Mouse (Mus musculus) neural tube, embryonic 10.5 days (tissue): ENCODE results near the gene Tbc1d14.

ENCODE experiments used
- DNase-seq: peaks from one replicate; pipeline ENCODE4 v3.0.0-alpha.2; 2017; ENCODE audit warnings: low spot score; ENCODE audit errors: extremely low spot score

Tbc1d14 gene

DNA sequence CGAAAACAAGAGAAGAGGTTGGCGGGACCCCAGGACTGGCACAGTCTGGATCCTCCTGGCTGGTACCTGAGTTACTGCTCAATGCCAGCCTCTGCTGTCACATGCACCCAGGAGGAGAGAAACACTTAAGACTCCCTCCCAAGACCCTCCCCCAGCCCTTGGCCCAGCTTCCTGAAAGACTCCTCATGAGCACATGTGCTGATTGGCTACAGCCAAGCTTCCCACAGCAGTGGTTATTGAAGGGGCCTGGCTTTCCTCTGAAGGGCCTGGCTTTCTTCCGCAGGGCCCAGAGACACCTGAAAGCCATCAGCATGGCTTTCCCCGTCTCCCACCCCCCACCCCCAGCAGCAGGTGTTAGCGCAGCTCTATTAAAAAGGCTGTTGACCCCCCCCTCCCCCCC is at the start of gene Tbc1d14:
TSS of gene Tbc1d14 (minus strand) at position 101 of the 400 bp plus-strand sequence.
- DNase-seq: no peak

DNA sequence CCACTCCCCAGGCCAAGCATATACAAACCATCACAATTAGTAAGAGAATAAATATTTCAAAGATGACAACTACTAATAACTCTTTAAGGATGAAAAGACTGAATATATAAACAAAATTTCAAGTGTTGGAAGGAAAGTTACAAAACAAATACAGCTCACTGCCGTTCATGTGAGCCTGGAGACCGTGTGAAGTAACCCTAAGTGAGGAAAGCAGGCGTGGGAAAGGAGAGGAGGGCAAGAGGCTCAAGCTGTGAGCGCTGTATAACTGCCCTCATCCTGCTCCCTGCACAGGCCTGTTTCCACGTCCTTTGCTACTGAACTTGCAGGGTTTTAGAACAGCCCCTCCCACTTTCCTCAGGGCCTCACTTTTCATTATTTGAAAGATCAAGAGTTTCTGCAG is 32.5 kb upstream of the Tbc1d14 start:
- no peak for DNase-seq

DNA sequence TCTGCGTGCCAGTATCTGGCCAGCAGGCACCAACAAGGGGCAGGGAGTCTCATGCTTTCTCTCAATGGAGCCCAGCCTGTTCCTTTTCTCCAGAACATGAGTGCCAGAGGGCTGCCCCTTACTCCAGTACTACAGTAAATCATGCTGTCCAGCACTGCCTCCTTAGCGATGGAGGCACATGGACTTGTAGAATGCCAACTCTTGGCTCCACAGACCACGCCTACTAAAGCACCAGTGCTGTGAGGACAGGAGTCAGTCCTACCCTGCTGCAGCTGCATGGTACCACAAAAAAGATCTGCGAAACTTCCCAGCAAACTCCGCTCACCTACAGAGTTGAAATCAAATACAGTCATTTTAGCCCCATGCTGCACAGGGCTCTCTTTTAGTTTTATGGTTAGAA is 30.6 kb upstream of the Tbc1d14 start:
- no peak for DNase-seq

DNA sequence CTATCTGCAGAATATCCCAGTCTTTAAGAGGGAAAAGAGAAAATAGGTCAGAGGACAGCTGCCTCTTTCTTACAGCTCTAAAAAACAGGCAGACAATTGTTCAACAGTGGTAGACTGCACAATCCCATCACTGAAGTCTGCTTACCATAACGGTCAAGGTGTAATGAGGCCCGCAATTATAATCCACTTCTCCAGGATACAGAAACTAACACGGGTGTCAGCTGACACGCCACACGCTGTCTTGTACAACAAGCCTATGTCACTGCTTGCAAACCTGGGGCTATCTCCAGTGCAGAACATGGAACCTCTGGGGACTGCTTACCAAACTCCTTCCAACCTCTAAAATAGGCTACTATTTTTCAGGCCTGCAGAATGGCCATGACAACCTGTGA is 28.0 kb upstream of the Tbc1d14 start:
- no peak for DNase-seq

DNA sequence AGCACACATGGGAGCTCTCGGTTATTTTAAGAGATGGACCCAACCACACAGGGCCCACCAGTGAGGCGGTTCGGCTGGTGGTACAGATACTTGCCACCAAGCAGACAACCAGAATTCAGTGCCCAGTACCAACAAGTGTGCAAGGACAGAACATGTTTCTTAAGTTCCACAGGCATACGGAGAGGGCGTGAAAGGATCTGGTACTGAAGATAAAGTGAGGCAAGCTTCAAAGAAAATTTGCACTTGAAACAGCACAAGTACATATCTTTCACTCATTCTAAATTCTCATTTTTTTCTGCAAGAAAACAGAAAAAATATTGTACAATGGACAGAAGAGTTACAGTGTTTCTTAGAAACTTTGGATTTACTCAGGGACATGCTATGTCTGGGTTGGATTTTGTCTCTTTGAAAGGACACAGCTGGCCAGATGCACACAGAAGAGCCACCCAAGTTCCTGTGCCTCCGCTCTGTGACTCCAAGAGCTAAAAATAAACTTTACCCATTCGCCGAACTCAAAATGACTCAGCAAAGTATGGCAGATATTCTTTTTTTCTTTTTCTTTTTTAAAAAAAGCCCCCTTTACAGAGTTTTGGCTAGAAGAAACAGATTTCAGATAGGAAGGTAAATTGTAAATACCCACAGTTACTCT is 27.5 kb upstream of the Tbc1d14 start:
- no peak for DNase-seq

DNA sequence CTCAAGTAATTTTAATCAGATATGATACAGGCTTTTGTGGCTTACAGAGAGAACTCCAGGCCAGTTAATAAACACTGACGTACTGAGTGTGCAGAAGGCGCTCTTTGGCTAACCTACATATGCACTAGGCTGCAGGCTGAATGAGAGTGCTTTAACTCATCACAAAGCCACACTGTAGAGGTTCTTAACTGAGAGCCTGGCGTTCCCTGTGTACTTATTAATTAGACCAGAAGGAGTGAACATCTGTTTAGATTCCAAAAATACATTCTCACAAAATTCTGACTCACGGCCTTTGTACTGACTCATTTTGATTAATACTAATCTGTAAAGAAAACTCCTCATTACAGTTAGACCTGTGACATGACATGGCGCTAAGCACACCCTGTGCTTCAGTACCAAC is 25.8 kb upstream of the Tbc1d14 start:
- no peak for DNase-seq

DNA sequence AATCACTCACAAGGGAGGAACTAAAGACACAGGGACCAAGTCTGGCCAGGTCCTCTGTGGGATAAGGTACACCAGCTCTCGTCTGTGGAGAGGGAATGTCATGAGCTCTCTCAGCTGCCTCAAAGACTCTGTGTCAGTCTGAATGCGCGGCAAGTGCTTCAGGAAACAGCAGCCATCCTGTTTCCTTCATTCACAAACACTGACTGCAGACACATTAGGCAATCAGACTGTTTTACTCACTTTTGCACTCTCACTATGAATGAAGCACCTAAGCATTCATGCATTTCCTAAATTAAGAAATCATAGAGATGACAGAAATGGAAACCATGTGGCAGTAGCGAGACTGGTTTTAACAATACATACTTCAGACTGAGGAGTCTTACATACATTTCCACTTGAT is 25.3 kb upstream of the Tbc1d14 start:
- no peak for DNase-seq

DNA sequence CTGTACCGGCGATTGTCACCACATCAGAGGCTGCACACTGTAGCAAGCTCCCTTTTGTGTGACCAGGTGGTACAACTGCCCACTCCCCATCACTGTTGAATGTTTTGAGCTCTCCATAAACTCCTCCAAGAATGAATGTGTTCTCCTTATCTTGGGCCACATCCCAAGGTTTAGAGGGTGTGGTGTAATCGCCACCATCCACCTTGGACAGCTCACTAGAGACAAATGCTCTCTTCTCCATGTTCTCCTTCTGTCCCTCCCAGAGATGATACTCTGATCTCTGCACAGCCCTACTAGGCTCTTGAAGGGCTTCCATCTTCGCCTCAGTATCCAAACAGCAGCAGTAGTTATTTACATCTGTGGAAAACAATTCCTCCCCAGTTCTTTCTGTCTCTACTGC is 21.0 kb upstream of the Tbc1d14 start:
- no peak for DNase-seq

DNA sequence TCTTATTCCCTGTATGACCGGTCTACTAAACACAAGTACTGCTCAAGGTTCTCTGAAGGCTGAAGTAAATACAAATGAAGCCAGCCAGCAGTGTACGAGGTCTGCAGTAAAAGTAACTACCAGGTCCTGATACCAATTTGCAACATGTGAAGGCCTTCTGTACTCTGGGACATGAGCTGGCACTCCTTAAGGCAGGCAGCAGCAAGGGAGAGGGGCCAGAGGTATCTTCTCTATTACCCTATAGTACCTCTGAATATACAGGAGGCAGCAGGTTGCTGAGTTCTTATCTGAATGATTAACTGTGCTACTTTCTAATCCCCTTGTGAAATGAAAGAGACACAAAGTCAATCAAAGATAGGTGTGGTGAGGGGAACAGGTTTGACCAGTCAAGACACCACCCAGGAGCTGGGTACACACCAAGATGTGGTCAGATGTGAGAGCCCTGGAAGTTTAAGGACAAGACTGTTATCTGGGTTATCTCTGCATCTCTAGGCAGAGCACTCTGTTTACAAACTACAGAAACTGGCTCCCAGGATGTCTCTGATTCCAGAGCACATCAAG is 15.9 kb upstream of the Tbc1d14 start:
- no peak for DNase-seq

DNA sequence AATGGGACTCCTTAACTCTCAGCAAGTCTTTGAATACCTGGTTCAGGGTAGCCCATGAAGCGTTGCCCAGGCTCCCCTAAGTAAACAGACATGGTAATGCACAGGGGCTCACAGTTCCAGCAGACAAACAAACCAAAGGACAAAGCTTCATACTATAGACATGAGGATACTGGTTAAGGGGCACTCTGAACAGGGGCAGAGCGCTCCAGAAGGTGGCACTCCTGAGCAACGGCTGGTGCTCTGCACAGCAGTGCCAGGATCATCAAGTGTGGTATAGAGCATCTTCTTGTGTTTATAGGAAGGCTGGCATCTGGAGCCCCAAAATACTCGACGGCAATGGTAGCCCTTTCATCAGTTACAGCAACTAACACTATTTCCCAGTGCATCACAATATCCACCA is 10.0 kb upstream of the Tbc1d14 start:
- DNase-seq: no peak

DNA sequence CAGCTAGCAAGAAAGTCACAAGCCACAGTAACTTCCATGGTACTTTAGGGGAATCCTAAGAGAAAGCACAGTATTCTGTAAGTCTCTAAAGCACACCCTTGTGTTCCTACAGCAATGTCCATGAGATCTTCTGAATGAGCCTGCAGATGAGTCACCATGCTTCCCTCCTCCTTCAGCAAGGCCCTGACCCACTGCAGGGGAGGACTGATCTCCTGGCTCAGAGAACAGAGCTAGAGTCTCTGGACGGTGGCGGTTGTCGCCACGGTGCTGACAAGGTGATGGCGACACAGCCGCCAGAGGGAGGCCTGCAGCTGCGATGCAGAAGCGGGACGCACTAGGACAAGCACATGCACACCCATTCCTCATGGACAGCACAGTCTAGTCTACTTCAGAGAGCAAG is 9.0 kb upstream of the Tbc1d14 start:
- no peak for DNase-seq

DNA sequence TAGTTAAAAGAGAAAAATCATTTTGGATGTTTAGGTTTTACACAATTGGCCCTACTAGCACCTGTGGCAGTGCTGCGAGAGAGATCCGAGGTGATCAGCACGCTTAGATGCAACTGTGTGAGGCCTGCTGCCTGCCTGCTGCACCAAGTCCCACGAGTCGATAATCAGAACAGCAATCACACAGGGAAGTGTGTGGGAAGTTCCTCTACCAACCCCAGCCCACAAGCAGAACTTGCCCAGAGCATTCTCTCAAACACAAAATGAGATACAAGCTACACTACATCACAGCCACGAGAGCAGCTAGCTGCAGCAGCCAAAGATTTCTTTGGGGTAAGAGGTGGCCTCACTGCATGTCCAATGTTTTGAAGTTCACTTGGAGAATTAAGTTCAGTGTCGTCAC is 8.4 kb upstream of the Tbc1d14 start:
- no peak for DNase-seq

DNA sequence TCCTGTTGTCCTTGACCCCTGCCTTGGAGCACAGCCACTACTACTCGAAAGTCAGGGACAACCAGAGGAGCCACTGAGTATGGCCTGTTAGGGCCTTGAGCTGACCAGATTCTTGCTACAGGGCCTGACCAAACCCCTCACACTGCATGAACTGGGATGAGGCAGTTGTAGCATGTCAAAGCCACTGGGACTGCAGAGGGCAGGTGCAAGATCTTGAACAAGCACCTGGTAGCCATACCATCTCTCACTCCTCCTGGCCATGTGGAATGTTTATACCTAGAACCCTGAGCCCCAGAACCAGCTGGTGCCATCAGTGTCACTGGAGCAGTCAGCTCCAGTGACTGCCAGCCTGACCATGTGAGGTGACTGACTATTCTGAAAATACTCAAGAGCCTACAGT is 5.8 kb upstream of the Tbc1d14 start:
- no peak for DNase-seq

DNA sequence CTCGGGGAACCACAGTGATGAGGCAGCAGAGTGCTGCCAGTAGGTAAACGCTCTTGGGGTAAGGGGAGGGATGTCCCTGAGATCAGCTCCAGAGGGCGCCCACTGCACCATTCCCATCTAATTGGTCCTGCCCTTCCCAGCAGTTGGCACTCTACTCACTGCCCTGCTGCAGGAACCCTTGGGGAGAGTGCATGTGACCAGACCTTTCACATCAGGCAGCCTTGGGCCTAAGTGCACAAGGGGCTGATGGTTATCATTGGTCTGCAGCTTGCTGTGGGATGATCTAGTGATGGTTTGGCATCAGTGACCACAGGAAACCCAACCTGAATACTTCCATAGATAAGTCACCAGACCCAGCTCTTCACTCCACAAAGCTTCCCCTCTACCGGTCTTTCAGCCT is 4.6 kb upstream of the Tbc1d14 start:
- DNase-seq: no peak

DNA sequence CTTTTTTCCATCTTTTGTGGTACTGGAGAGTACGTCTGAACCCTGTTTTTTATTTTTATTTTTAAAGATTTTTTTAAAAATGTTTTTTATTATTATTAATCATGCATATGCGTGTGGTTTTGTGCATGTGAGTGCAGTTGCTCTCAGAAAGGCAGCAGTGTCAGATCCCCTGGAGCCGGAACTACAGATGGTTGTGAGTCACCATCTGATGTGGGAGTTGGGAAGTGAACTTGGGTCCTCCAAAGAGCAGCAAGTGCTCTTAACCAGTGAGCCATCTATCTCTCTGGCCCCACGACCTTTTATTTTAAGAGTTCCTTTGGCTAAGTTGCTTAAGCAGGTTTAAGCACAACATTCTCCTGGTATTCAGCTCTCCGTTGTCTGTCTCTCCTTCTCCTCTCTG is 3.1 kb upstream of the Tbc1d14 start:
- DNase-seq: no peak

DNA sequence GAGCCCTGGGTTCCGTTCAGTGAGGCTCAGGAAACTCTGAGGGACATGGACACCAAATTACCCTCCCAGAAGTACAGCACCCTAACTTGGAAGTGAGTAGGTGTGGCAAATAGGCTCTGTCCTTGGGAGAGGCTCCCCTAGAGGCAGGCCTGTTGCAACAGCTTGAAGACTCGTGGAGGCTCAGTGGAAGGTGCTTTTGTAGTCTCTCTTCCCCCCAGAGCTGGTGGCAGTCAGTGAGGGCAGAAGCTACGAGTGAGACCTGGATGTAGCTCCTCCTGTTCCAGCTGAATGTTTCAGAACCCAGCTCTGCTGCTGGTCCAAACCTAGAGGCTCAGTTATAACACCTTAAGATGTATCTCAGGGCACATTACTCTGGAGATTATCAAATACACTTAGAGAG is 2.0 kb upstream of the Tbc1d14 start:
- DNase-seq: no peak

DNA sequence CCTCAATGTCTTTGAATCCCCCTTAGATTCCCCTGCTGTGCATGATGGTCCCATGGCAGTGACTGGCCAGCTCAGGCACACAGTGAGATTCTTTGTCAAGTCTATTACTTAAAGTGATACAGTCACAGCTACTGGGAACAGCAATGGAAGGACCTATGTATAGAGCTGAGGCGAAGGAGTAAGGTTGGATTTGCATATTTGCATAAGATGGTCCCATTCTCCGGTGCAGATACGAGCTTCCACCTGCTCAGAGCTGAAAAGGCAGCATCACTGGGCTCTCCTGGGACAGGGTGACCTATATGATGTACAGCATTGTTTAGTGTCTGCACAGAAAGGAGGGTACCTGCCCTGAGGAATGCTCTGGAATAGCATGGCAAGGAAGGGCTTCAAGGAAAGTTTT is 1.3 kb upstream of the Tbc1d14 start:
- DNase-seq: no peak

DNA sequence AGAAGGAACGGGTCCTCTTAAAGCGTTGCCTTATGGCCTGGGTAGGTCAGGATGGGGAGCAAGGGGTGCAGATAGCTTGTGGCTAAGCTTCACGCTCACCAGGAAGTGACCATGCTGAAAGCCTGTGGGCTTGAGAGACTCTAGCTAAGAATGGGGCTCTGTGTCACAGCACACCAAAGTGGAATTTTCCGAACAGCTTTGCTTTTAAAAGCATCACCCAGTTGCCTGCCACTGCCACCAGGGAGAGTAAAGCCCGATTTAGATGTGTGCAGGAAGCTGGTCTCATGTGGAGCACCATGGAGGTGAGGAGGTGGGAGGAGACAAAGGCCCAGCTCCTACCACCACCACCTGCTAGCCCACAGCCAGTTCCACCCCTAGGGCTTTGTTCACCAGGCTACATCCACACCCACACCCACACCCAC is 2.6 kb downstream of the Tbc1d14 start:
- no peak for DNase-seq

DNA sequence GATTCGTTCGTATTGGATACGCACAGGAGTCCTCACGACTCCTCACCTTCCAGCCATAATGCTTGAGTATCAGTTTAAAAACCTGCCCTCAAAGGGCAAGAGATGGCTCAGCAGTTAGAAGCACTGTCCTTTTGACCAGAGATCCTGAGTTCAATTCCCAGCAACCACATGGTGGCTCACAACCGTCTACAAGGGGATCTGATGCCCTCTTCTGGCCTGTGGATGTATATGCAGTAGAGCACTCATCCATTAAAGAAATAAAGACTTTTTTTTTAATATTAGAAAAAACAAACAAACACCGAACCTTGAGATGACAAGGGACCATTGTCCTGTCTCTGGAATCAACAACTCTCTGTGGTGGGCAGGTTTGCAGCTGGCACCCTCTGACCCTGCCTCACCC is 8.8 kb downstream of the Tbc1d14 start:
- no peak for DNase-seq

DNA sequence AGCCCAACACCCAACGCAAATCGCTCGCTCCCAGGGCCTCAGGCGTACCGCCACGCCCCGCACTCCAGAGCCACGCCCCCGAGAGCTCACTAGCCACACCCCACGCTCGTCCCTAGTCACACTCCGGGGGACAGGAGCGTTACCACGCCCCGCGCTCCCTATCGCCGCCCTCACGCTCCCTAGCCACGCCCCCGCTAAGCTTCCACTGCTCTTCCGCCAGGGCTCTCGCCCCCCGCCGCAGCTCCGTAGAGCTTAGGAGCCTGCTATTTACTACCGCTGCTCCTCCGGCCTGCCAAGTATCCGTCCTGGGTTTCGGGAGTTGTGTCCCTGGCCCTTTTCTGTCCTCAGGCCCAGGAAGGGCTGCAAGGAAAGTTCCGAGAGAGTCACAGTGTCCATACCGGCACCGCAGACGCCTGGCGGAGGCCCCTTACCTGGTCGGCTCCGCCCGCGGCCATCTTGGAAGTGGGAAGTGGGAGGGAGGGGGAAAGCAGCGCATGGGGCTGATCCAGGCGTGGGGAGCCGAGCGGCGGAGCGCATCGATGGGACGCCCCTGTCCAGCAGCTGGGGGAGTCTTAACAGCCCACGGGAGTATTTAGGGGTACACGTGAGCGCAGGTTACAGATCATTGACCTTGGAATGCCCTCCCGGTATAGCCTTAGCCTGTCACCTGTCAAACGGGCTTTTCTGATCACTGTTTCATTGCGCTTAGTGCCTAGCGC is 11.0 kb downstream of the Tbc1d14 start:
- peak; percentile 98 for DNase-seq

DNA sequence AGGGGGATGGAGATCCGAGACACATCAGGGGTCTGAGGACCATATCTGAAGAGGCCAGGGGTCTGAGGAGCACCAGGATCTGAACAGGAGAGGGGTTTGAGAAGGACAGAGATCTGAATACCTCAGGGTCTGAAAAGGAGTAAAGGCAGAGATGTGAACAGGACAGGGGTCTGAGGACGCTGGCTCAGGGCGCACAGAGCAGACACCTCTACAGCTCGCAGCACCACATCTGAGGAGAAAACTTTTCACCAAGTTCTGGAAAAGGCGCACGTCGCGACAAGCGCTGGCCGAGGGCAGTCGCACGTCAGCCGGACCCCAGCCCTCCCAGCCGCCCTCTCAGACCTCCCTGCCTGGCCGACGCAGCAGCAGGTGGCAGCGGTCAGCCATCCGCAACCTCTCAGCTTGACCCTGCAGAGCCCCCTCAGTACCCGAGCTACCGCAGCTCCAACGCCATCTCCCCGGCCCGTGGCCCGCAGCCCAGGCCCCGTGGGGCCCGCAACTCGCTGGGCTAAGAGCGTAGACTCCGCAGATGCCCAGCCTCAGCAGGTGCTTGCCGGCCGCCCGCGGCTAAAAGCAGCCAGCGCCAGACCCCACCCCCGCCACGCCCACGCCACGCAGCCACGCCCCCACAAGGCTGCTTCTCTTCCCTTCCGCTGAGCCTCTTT is 11.7 kb downstream of the Tbc1d14 start:
- no peak for DNase-seq

DNA sequence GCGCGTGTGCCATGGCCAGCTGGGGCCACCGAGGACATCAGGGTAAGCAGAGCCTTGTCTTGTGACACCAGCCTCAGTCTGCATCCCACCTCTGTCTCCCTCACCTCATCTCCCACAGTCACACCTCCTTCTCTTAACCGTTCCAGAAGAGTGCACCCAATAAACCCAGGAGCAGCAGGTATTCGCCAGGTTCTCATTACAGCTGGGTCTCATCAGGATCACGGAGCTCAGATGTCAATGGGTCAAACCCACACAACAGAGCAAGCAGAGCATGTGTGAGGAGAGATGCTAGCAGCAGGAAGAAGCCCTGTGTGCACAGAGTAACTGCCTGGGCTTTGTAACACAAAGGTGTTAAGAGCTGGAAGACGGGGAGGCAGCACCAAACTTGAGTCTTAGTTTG is 13.1 kb downstream of the Tbc1d14 start:
- no peak for DNase-seq

DNA sequence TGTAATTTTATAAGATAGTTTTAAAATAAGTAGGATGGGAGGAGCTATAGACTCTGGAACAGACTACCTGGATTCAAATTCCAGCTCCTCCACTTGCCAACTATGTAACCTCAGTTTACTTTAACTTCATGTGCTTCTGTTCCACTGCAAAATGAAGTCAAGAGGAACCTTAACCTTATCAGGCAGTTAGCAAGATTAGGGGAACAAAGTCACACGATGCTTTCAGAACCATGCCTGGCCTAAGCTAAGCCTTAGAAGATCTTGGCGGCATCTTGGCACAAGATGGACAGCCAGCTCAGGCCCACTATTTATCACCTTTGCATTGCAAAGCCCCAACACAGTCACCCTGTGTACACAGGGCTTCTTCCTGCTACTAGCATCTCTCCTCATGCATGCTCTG is 14.1 kb downstream of the Tbc1d14 start:
- no peak for DNase-seq
